Mouse (Mus musculus) liver, embryonic 16.5 days (tissue): ENCODE measurements around the gene 9630041A04Rik. TPM values are rescaled to one million over a fixed set of nuclear protein-coding genes. Genes with fewer than 3 reads are reported as not detected.

Experiments used
- ATAC-seq: fragments of 200-750 bp; cut with Nextera tagmentation; 2 replicates; pipeline ENCODE4 v1.8.0; 2017; ENCODE audit warnings: low read depth, mild to moderate bottlenecking, moderate number of reproducible peaks, moderate library complexity
- H3K27ac ChIP-seq: fragments of 300-500 bp; sonication (generic); 2 replicates; pipeline ENCODE4 v1.5.1; 2014; ENCODE audit warnings: mild to moderate bottlenecking, low read length
- H3K27me3 ChIP-seq: fragments of 300-500 bp; sonication (generic); 2 replicates; pipeline ENCODE4 v1.6.1; 2014; ENCODE audit warnings: low read depth, low read length, mixed read lengths; ENCODE audit not compliant: control insufficient read depth, insufficient read depth
- H3K36me3 ChIP-seq: fragments of 300-500 bp; sonication (generic); 2 replicates; pipeline ENCODE4 v1.6.1; 2014; ENCODE audit warnings: mild to moderate bottlenecking; ENCODE audit not compliant: control insufficient read depth, insufficient read depth
- H3K4me1 ChIP-seq: fragments of 300-500 bp; sonication (generic); 2 replicates; pipeline ENCODE4 v1.6.1; 2014; ENCODE audit warnings: low read depth, low read length, mixed read lengths; ENCODE audit not compliant: control insufficient read depth
- H3K4me2 ChIP-seq: fragments of 300-500 bp; sonication (generic); 2 replicates; pipeline ENCODE4 v1.6.1; 2014; ENCODE audit warnings: low read depth, low read length, mixed read lengths
- H3K4me3 ChIP-seq: fragments of 300-500 bp; sonication (generic); 2 replicates; pipeline ENCODE4 v1.5.1; 2014; ENCODE audit warnings: low read depth, mild to moderate bottlenecking, low read length
- H3K9ac ChIP-seq: fragments of 300-500 bp; sonication (generic); 2 replicates; pipeline ENCODE4 v1.6.1; 2014; ENCODE audit warnings: low read depth, low read length
- H3K9me3 ChIP-seq: fragments of 300-500 bp; sonication (generic); replicated peaks from 2 replicates; pipeline ENCODE4 v1.6.1; 2016; ENCODE audit warnings: low read length; ENCODE audit not compliant: control insufficient read depth
- WGBS: fragments of 180-500 bp; shearing (Covaris S2); extraction: QIAGEN DNeasy Blood & Tissue Kit; methylation state at CpG from one replicate; pipeline ENCODE4 v1.1.7; 2014; ENCODE audit not compliant: insufficient replicate concordance; 5-methylcytosine and 5-hydroxymethylcytosine counted together
- polyA plus RNA-seq: library from polyadenylated mRNA; unstranded; fragments of >200 nt; fragmentation: Nextera tagmentation; extraction: Ambion mirVana; gene quantifications from 2 replicates; pipeline ENCODE4 v1.2.1, GENCODE M21; 2015

The 9630041A04Rik gene
- polyA plus RNA-seq, 1 experiment from 2014 or later = not detected

DNA sequence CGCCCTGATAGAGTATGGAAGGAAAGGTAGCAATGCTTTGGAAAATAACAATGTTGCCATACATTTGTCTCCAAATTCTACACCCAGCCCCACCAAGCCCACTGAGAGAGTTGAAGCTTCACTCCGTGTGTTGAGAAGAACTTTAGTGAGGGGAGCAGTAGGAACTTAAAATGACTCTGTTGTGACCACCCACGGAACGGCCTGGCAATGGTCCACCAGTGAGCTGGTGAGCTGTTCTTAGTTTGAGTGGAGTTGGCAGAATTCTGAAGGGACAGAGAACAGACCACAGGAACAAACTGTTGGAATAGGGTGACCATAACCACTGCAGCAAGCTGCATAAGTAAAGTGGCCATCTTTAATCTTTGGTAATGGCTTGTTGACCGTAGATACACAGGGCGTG lies 7.0 kb downstream of the 9630041A04Rik start:
- WGBS = 61% methylated on average over 6 of the region's 6 CpGs

DNA sequence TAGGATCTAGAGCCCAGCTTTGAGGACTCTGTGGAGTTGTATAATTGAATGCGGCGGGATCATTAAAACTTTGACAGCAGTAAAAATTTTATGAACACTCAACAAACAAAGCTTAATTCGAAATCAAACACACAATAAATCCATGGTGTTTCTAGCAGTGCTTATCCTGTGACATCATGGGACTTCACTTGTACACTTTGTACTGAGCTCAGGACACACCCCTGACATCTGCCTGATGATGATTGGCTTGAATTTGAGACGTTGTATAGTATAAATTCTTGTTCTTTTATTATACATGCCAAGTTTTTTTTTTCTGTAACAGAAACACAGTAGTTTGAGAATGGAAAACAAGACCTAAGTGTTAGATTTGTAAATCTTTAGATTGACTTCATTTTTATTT lies 8.4 kb downstream of the 9630041A04Rik start:
- Histone ChIP-seq H3K9me3 (no peaks in the 10 kb centered on the region), H3K36me3 (no peaks in the 10 kb centered on the region), H3K4me3 (no peak overlapping the region), H3K9ac (no peak overlapping the region), H3K4me2 (no peak overlapping the region), H3K27ac (no peak overlapping the region), H3K4me1 (no peaks in the 10 kb centered on the region), H3K27me3 (no peaks in the 10 kb centered on the region)
- ATAC-seq = no peak
- WGBS = 58% methylated on average over 4 of the region's 4 CpGs

More for the DNA sequence above, 7.0 kb downstream of the 9630041A04Rik start:
- no peaks in the 10 kb centered on the region for H3K27me3 ChIP-seq
- H3K27ac ChIP-seq = no peak overlapping the region
- H3K4me2 ChIP-seq = no peak overlapping the region
- no peak overlapping the region for H3K9ac ChIP-seq
- no peak for ATAC-seq
- H3K4me1 ChIP-seq = no peaks in the 10 kb centered on the region
- no peaks in the 10 kb centered on the region for H3K36me3 ChIP-seq
- no peak overlapping the region for H3K4me3 ChIP-seq
- no peaks in the 10 kb centered on the region for H3K9me3 ChIP-seq

DNA sequence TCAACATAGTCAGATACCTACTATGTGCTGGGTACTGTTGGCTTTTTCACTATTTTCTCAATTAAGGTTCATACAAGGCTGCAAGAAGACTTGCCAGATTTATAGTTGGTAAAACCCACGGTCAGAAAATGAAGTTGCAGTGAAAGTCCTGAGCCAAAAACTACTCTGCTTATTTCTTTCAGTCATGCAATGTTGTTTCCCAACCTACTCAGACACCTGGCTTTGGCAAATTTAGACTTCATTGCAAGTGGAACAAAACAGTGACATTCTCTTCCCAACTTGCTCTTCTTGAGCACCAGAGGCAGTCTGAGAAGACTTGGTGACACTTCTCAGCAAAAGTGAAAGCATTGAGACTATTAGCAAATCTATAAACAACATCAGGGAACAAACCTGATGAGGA lies 13.7 kb downstream of the 9630041A04Rik start:
- Histone ChIP-seq H3K9ac (no peak overlapping the region), H3K4me2 (no peak overlapping the region), H3K27ac (no peak overlapping the region), H3K27me3 (no peaks in the 10 kb centered on the region), H3K36me3 (no peaks in the 10 kb centered on the region), H3K9me3 (no peaks in the 10 kb centered on the region), H3K4me3 (no peak overlapping the region), H3K4me1 (no peaks in the 10 kb centered on the region)
- WGBS = 39% methylated on average over 1 of the region's 1 CpGs
- no peak for ATAC-seq

DNA sequence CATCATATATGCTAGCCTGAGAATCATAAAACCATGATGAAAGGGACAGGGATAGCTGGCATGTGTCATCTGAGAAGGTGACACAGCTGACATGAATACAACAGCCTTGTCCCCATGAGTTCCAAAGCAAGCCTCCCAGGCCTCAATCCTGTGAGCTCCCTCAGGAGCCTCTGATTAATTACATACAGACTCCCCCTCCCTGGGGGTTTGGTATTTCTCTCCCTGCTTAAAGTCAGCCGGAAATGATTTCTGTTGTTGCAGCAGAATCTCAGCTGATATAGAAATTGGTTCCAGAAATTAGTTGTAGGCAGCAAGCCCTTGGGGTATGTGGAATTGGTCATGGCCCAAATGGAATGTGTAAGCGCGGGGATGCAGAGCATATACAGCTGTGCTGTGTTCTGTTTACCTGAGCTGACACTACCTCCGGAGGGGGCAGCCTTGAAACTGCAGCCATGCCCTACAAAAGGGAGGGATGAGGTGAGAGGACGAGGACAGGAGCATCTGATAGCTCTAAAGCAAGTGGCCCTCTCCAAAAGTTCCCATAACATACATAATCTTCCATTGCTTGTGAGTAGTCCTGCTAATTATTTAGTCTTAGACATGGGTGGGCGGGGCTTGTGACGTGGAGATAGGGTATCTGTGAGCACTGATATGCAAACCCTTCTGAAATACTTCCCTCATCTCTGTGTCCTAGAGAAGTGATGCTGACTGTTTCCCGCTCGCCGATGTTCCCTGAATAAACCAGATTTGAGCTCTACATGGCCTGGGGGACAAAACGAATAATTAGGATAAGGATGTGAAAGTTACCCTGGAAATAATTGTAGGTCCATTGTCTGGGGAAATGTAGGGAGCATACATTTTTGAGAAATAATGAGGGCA lies 15.7 kb downstream of the 9630041A04Rik start:
- Histone ChIP-seq H3K27ac (no peak overlapping the region), H3K4me2 (no peak overlapping the region), H3K9ac (no peak overlapping the region), H3K9me3 (no peaks in the 10 kb centered on the region), H3K36me3 (no peaks in the 10 kb centered on the region), H3K4me1 (no peaks in the 10 kb centered on the region), H3K27me3 (no peaks in the 10 kb centered on the region), H3K4me3 (no peak overlapping the region)
- no peak for ATAC-seq
- 59% methylated on average over 11 of the region's 11 CpGs for WGBS

DNA sequence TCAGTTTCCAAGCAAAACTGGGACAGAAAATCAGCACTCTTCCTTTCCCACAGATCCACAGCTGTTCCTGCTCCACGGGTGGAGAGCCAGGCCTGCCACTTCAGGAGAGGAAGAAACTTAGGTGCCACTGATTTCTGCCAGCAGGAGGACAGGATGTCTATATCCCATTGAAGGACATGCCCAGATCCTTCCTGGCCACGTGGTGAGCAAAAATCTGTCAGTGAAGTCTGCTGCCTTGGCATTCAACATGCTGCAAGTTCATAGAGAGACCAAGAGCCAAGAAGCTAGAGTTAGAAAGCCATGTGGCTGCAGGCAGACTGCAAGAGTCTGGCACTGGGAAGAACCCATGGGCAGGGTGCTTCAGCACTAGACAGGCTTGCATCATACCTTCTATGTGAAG lies 21.7 kb downstream of the 9630041A04Rik start:
- 34% methylated on average over 2 of the region's 2 CpGs for WGBS
- no peak overlapping the region for H3K4me3 ChIP-seq

DNA sequence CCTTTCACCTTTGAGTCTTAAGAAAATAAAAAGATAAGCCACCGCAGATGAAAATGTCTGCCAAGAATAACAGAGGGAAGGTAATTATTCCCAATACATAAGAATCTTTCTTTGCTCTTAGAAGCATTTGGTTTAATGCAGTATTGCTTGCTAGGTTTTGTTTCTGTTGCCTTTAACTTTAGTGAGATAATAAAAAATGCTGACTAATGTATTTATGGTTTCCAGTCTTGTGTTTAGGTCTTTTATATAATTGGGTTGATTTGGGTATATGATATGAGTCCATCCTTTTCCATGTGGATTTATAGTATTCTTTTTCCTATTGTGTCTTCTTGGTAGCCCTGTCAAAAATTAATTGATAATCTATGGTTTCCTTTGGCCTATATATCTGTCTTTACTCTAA lies 36.2 kb downstream of the 9630041A04Rik start:
- H3K9me3 ChIP-seq = no peaks in the 10 kb centered on the region
- no peaks in the 10 kb centered on the region for H3K36me3 ChIP-seq
- H3K27ac ChIP-seq = no peak overlapping the region
- ATAC-seq = no peak
- H3K27me3 ChIP-seq = no peaks in the 10 kb centered on the region
- no peak overlapping the region for H3K9ac ChIP-seq
- no peak overlapping the region for H3K4me3 ChIP-seq
- no peaks in the 10 kb centered on the region for H3K4me1 ChIP-seq
- H3K4me2 ChIP-seq = no peak overlapping the region
- 83% methylated on average over 1 of the region's 1 CpGs for WGBS

More for the DNA sequence above, 21.7 kb downstream of the 9630041A04Rik start:
- no peaks in the 10 kb centered on the region for H3K27me3 ChIP-seq
- H3K27ac ChIP-seq = no peak overlapping the region
- no peak overlapping the region for H3K4me2 ChIP-seq
- H3K4me1 ChIP-seq = no peaks in the 10 kb centered on the region
- H3K36me3 ChIP-seq = no peaks in the 10 kb centered on the region
- H3K9ac ChIP-seq = no peak overlapping the region
- ATAC-seq = no peak
- no peaks in the 10 kb centered on the region for H3K9me3 ChIP-seq

DNA sequence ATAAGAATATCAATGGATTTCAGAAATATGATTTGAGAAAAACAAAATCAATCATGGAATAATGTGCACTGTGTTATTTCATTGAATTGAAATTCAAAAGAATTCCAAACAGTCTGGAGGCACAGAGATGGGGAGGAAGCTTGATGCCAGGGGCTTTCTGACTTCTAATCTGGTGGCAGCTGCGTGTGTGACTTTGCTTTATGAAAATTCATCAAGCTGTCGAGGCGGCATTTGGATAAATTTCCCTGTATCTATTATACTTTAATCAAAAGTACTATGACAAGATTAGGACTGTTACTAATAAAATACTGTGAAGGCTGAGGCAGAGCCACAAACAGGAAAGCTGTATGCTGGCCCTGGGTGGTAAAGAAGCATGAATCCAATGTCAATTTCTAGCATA lies 41.8 kb downstream of the 9630041A04Rik start:
- H3K9me3 ChIP-seq = no peaks in the 10 kb centered on the region
- WGBS = 67% methylated on average over 3 of the region's 3 CpGs

DNA sequence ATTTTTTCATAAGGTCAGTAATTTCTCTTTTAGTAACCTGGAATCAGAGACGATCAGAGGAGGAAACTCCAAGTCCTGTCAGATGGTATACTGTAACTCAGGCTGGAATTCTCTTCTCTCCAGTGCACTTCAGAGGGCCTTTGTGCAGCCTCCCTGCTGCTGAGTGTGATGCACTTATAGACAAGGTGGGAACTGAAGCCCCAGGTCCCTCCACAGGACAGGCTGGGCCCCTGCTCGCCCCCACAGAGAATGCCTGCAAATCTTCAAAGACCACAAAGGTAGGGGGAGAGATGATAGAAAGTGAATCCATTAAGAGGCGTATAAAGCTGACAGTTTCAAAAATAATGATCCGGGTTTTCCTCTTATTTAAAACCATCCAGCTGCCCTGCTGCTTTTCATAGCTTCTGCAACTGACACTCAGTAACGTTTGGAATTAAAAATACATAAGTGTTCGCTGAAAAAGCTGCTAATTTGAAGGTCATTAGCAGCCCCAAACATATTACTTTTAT lies 46.2 kb downstream of the 9630041A04Rik start:
- Histone ChIP-seq H3K36me3 (no peaks in the 10 kb centered on the region), H3K27me3 (no peaks in the 10 kb centered on the region), H3K4me1 (no peaks in the 10 kb centered on the region), H3K4me3 (no peak overlapping the region), H3K9ac (no peak overlapping the region), H3K4me2 (no peak overlapping the region), H3K27ac (no peak overlapping the region), H3K9me3 (no peaks in the 10 kb centered on the region)
- 44% methylated on average over 6 of the region's 6 CpGs for WGBS
- ATAC-seq = no peak

More for the DNA sequence above, 41.8 kb downstream of the 9630041A04Rik start:
- H3K27me3 ChIP-seq = no peaks in the 10 kb centered on the region
- no peaks in the 10 kb centered on the region for H3K36me3 ChIP-seq
- no peak for ATAC-seq
- no peak overlapping the region for H3K9ac ChIP-seq
- no peak overlapping the region for H3K4me3 ChIP-seq
- H3K27ac ChIP-seq = no peak overlapping the region
- no peaks in the 10 kb centered on the region for H3K4me1 ChIP-seq
- no peak overlapping the region for H3K4me2 ChIP-seq

DNA sequence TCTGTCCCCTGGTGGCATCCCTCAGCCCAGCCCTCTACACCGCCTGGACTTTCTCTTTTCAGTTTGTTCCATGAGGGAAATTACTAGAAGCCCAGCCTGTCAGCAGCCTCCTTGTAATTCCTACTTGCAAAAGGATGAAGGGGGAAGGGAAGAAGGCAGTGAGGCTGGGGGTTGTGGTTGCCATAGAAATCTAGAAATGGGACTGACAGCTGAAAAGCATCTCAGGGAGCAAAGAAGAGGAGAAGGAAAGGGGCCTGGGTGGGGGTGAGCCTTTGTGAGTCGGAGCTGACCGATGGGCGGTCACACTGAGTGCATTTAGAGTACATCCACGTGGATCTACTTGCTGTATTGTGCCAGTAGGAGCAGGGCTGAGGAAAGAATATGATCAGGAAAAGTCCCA lies 47.2 kb downstream of the 9630041A04Rik start:
- Histone ChIP-seq H3K4me3 (no peak overlapping the region), H3K9ac (no peak overlapping the region), H3K27me3 (no peaks in the 10 kb centered on the region), H3K9me3 (no peaks in the 10 kb centered on the region), H3K36me3 (no peaks in the 10 kb centered on the region), H3K4me2 (no peak overlapping the region), H3K4me1 (no peaks in the 10 kb centered on the region), H3K27ac (no peak overlapping the region)
- 56% methylated on average over 5 of the region's 5 CpGs for WGBS
- ATAC-seq = no peak
